Mouse (Mus musculus): Measurements from ENCODE around the gene Mtss1l.

DNA sequence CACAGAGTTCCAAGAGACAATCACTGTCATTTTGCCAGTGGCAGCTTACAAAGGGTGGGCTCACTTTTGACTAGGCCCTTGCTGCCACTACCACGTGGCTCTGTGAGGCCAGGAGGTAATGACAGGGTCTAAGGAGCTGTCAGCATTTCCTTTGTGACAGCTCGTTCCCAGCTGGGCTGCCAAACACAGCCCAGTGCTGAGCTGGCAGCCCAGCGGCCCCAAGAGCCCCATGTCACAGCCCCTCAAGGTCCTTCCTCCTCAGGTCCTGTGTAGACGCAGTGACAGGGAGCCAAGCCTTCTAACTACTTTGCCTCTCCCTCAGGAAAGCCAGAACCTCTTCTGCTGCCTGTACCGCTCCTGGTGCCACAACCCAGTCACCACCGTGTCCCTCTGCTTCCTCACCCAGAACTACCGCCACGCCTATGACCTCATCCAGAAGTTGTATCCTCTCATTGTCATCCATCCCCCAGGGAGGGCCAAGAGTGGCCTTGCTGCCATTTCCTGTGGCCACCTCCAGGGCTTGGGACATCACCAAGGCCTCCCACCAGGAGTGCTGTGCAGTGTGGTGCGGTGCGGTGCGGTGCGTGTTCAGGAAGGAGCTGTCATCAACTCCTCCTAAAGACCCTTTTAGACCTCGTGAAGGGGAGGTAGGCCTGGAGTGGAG lies 9.9 kb upstream of the Mtss1l start:
- TF ChIP-seq CTCF (IDR thresholded peaks at IDR 0.05; ENCODE audit: insufficient read depth, low read depth, low read length) = no peak
- TF ChIP-seq POLR2A (IDR thresholded peaks at IDR 0.05; ENCODE audit: insufficient read depth, low read depth, low read length) = no peak
